Mouse (Mus musculus) embryonic stem cell, embryonic (primary cell): ENCODE measurements around the gene Disp2.

Experiments
- CTCF ChIA-PET, 4 experiments: fragments of 300-600 bp in 2 of 4; fragments of 350-600 bp in 2 of 4; sonication (Branson Sonifier 250); formaldehyde crosslinking; loops; one replicate each; lab custom pipeline; 2022; ENCODE audit warnings: inconsistent platforms in 2 of 4; lab: Charles Lee
- POLR2A ChIA-PET, 4 experiments: fragments of 300-600 bp in 2 of 4; fragments of 350-600 bp in 2 of 4; sonication (Branson Sonifier 250); formaldehyde crosslinking; loops; one replicate each; lab custom pipeline; 2022; ENCODE audit warnings: antibody characterized with exemption in 4 of 4, inconsistent platforms in 1 of 4; lab: Charles Lee

Gene Disp2

GRCm38 (mm10) chr2:118751896-118752791, 27.4 kb upstream of the Disp2 start:
- POLR2A ChIA-PET = interaction anchor here in 3 of 4 experiments (0.6 to 3.6 kb wide), 6 partner anchors 10 to 275 kb away, joined by 3 to 15 read pairs (median 4); partner anchors contain the start of gene Ccdc9b (in 2 of the 3)
- CTCF ChIA-PET = interaction anchor here in 2 of 4 experiments (0.7 to 4.4 kb wide), 4 partner anchors 10 to 265 kb away, joined by 3 to 25 read pairs (median 6); partner anchors contain the start of gene Ccdc9b (in 2 of the 2)

- ChIA-PET CTCF (interaction anchor here in 2 of 4 experiments (1.3 to 4.4 kb wide), 3 partner anchors 9 to 130 kb away, joined by 3 to 25 read pairs (median 4); partner anchors contain the start of gene Ccdc9b (in 2 of the 2)), POLR2A (interaction anchor here in 3 of 4 experiments (0.6 to 1.2 kb wide), 5 partner anchors 9 to 156 kb away, joined by 3 to 6 read pairs (median 4); partner anchors contain the start of gene Ccdc9b (in 1 of the 3))
Observed at GRCm38 (mm10) chr2:118752792-118753108, 26.8 kb upstream of the Disp2 start.

GRCm38 (mm10) chr2:118754143-118754542, 25.4 kb upstream of the Disp2 start:
- CTCF ChIA-PET = interaction anchor here in 2 of 4 experiments (1.2 to 1.3 kb wide), 2 partner anchors 10 to 129 kb away, joined by 3 read pairs; no protein-coding TSS in a partner anchor

GRCm38 (mm10) chr2:118755407-118755806, 24.1 kb upstream of the Disp2 start:
- POLR2A ChIA-PET = interaction anchor here in 1 of 4 experiments (1.5 kb wide), 1 partner anchor 9 kb away, joined by 3 read pairs; no protein-coding TSS in a partner anchor
- CTCF ChIA-PET = interaction anchor here in 3 of 4 experiments (1.2 to 2.1 kb wide), 3 partner anchors 8 to 128 kb away, joined by 3 to 5 read pairs (median 3); no protein-coding TSS in a partner anchor

More at GRCm38 (mm10) chr2:118754143-118754542, 25.4 kb upstream of the Disp2 start:
- POLR2A ChIA-PET = interaction anchor here in 2 of 4 experiments (1.0 to 1.5 kb wide), 2 partner anchors 10 to 108 kb away, joined by 3 read pairs; partner anchors contain the start of gene Ivd (in 1 of the 2)

GRCm38 (mm10) chr2:118756103-118756502, 23.4 kb upstream of the Disp2 start:
- POLR2A ChIA-PET = interaction anchor here in 1 of 4 experiments (0.7 kb wide), 1 partner anchor 723 kb away, joined by 3 read pairs; no protein-coding TSS in a partner anchor
- CTCF ChIA-PET = interaction anchor here in 2 of 4 experiments (0.8 to 2.1 kb wide), 5 partner anchors 8 to 127 kb away, joined by 3 to 5 read pairs (median 3); partner anchors contain the start of gene Knstrn (in 1 of the 2)

- POLR2A ChIA-PET = interaction anchor here in 2 of 4 experiments (1.1 to 2.1 kb wide), 6 partner anchors 10 to 58 kb away, joined by 3 to 5 read pairs (median 4); partner anchors contain the start of gene Knstrn (in 1 of the 2)
- CTCF ChIA-PET = interaction anchor here (0.6 to 2.8 kb wide), 26 partner anchors 8 to 560 kb away, joined by 3 to 15 read pairs (median 5); partner anchors contain the start of genes Inafm2 (in 2 of the 4), Ivd (in 1 of the 4) and Knstrn (in 1 of the 4)
Observed at GRCm38 (mm10) chr2:118759828-118760227, 19.7 kb upstream of the Disp2 start.

- ChIA-PET POLR2A (interaction anchor here in 1 of 4 experiments (1.1 to 2.1 kb wide), 3 partner anchors 13 to 58 kb away, joined by 3 to 4 read pairs (median 3); partner anchors contain the start of gene Knstrn), CTCF (interaction anchor here in 3 of 4 experiments (0.6 to 4.7 kb wide), 16 partner anchors 11 to 137 kb away, joined by 3 to 38 read pairs (median 6); partner anchors contain the start of genes Inafm2 (in 1 of the 3) and Ivd (in 1 of the 3))
Observed at GRCm38 (mm10) chr2:118760311-118761025, 19.1 kb upstream of the Disp2 start.

GRCm38 (mm10) chr2:118761358-118761757, 18.2 kb upstream of the Disp2 start:
- ChIA-PET POLR2A (interaction anchor here in 2 of 4 experiments (0.5 to 2.2 kb wide), 8 partner anchors 9 to 275 kb away, joined by 3 to 15 read pairs (median 4); partner anchors contain the start of gene Inafm2 (in 1 of the 2)), CTCF (interaction anchor here (0.5 to 4.7 kb wide), 17 partner anchors 11 to 496 kb away, joined by 3 to 38 read pairs (median 5); partner anchors contain the start of gene Disp2 (in 1 of the 4))

- ChIA-PET POLR2A (interaction anchor here in 3 of 4 experiments (0.5 to 2.5 kb wide), 22 partner anchors 10 to 582 kb away, joined by 3 to 15 read pairs (median 4); partner anchors contain the start of genes Ankrd63 (in 1 of the 3), Disp2 (in 1 of the 3), Inafm2 (in 1 of the 3) and Ivd (in 1 of the 3)), CTCF (interaction anchor here (0.6 to 4.7 kb wide), 29 partner anchors 10 to 496 kb away, joined by 3 to 38 read pairs (median 4); partner anchors contain the start of genes Inafm2 (in 2 of the 4) and Disp2 (in 1 of the 4))
Observed at GRCm38 (mm10) chr2:118761906-118762783, 17.4 kb upstream of the Disp2 start, which contains the start of gene Ccdc9b. Gene Ccdc9b (minus strand): TSS chr2:118762661.

GRCm38 (mm10) chr2:118762784-118763148, 16.8 kb upstream of the Disp2 start:
- POLR2A ChIA-PET = interaction anchor here in 3 of 4 experiments (0.8 to 2.5 kb wide), 15 partner anchors 11 to 581 kb away, joined by 3 to 15 read pairs (median 4); partner anchors contain the start of genes Disp2 (in 1 of the 3), Inafm2 (in 1 of the 3) and Ivd (in 1 of the 3)
- CTCF ChIA-PET = interaction anchor here (0.7 to 4.7 kb wide), 25 partner anchors 11 to 276 kb away, joined by 3 to 38 read pairs (median 5); partner anchors contain the start of genes Inafm2 (in 2 of the 4) and Disp2 (in 1 of the 4)

- ChIA-PET CTCF (interaction anchor here (0.5 to 4.7 kb wide), 35 partner anchors 9 to 495 kb away, joined by 3 to 38 read pairs (median 4); partner anchors contain the start of genes Disp2 (in 1 of the 4) and Inafm2 (in 1 of the 4)), POLR2A (interaction anchor here in 3 of 4 experiments (0.6 to 2.5 kb wide), 11 partner anchors 9 to 284 kb away, joined by 3 to 9 read pairs (median 4); partner anchors contain the start of genes Disp2 (in 1 of the 3), Inafm2 (in 1 of the 3) and Ivd (in 1 of the 3))
Observed at GRCm38 (mm10) chr2:118763469-118763868, 16.1 kb upstream of the Disp2 start.

GRCm38 (mm10) chr2:118764094-118764831, 15.3 kb upstream of the Disp2 start:
- ChIA-PET POLR2A (interaction anchor here in 3 of 4 experiments (0.5 to 2.5 kb wide), 14 partner anchors 10 to 347 kb away, joined by 3 to 9 read pairs (median 4); partner anchors contain the start of genes Disp2 (in 1 of the 3), Inafm2 (in 1 of the 3), Ivd (in 1 of the 3) and Knstrn (in 1 of the 3)), CTCF (interaction anchor here (0.5 to 4.7 kb wide), 50 partner anchors 9 to 770 kb away, joined by 3 to 38 read pairs (median 4); partner anchors contain the start of genes Disp2 (in 2 of the 4), Inafm2 (in 1 of the 4) and Knstrn (in 1 of the 4))

GRCm38 (mm10) chr2:118764875-118765274, 14.6 kb upstream of the Disp2 start:
- ChIA-PET CTCF (interaction anchor here (0.5 to 4.7 kb wide), 31 partner anchors 9 to 565 kb away, joined by 3 to 38 read pairs (median 5); partner anchors contain the start of genes Disp2 (in 2 of the 4) and Inafm2 (in 1 of the 4)), POLR2A (interaction anchor here in 3 of 4 experiments (0.5 to 1.8 kb wide), 7 partner anchors 10 to 347 kb away, joined by 3 to 9 read pairs (median 4); partner anchors contain the start of gene Knstrn (in 1 of the 3))
